Mouse (Mus musculus) CH12.LX (cell line): ENCODE measurements at regions not wholly inside any gene's neighbourhood (a gene's known extent, or its start where the extent isn't known, plus 50 kb on each side); places are given as distances from the start of the nearest gene placed in this dataset.

ENCODE experiments used
- DNase-seq: peaks from one replicate; pipeline ENCODE4 v3.0.0-alpha.2; 2013; ENCODE audit errors: extremely low read depth
- H3K27ac ChIP-seq: 2 replicates; pipeline ENCODE4 v1.5.1; 2012; ENCODE audit warnings: low read depth, mild to moderate bottlenecking, control low read depth, moderate library complexity; ENCODE audit not compliant: insufficient read depth
- H3K27me3 ChIP-seq: replicated peaks from 2 replicates; pipeline ENCODE3; 2012; ENCODE audit warnings: inconsistent platforms
- H3K36me3 ChIP-seq, 2 experiments: replicated peaks in 1 of 2; 2 replicates each; pipeline versions ENCODE3 to v1.6.1; 2012; ENCODE audit warnings: inconsistent platforms in 1 of 2, low read length in 1 of 2, mild to moderate bottlenecking in 1 of 2, mixed read lengths in 1 of 2, moderate library complexity in 1 of 2; ENCODE audit not compliant: control insufficient read depth in 1 of 2, insufficient read depth in 1 of 2
- H3K4me1 ChIP-seq, 2 experiments: 2 replicates each; pipeline ENCODE4 v1.6.1; 2012; ENCODE audit warnings: inconsistent platforms in 1 of 2, moderate library complexity in 1 of 2; ENCODE audit not compliant: insufficient read depth in 2 of 2, control insufficient read depth in 1 of 2
- H3K4me2 ChIP-seq: 2 replicates; pipeline ENCODE4 v1.6.1; 2012; ENCODE audit warnings: low read depth, mild to moderate bottlenecking, control low read depth; ENCODE audit not compliant: poor library complexity, insufficient read depth, severe bottlenecking
- H3K4me3 ChIP-seq, 3 experiments: fragments of 150-350 bp in 1 of 3; sonication (generic) in 1 of 3; replicated peaks in 1 of 3; 2 replicates each; pipeline versions ENCODE3 to v1.5.1; 2011 to 2012; ENCODE audit warnings: low read depth in 2 of 3, low read length in 2 of 3, mild to moderate bottlenecking in 2 of 3, moderate library complexity in 2 of 3, control low read depth in 1 of 3, improper control_type of control experiment in 1 of 3, inconsistent platforms in 1 of 3, mixed read lengths in 1 of 3; ENCODE audit not compliant: poor library complexity in 1 of 3
- H3K79me2 ChIP-seq: replicated peaks from 2 replicates; pipeline ENCODE4 v1.6.1; 2012; ENCODE audit warnings: mild to moderate bottlenecking, moderate library complexity; ENCODE audit not compliant: control insufficient read depth, poor library complexity, insufficient read depth, severe bottlenecking; ENCODE audit errors: extremely low read depth
- H3K9ac ChIP-seq: 2 replicates; pipeline ENCODE4 v1.6.1; 2012; ENCODE audit warnings: low read depth, mild to moderate bottlenecking, control low read depth, moderate library complexity; ENCODE audit not compliant: insufficient read depth
- H3K9me3 ChIP-seq: replicated peaks from 2 replicates; pipeline ENCODE3; 2012; ENCODE audit warnings: low read length, inconsistent platforms, mixed read lengths
- CHD2 ChIP-seq: IDR thresholded peaks from 2 replicates; pipeline ENCODE4 v1.6.1; 2011; ENCODE audit warnings: low read length, improper control_type of control experiment
- CTCF ChIP-seq, 2 experiments: IDR thresholded peaks in 1 of 2; conservative IDR thresholded peaks in 1 of 2; 2 replicates each; pipeline ENCODE4 v1.5.1; 2011 to 2012; ENCODE audit warnings: low read depth in 2 of 2, low read length in 2 of 2, improper control_type of control experiment in 1 of 2, inconsistent platforms in 1 of 2, mild to moderate bottlenecking in 1 of 2, moderate library complexity in 1 of 2
- ELF1 ChIP-seq: IDR thresholded peaks from 2 replicates; pipeline ENCODE4 v1.6.1; 2014; ENCODE audit warnings: low read depth, mild to moderate bottlenecking, inconsistent platforms, low read length, improper control_type of control experiment
- GABPA ChIP-seq: IDR thresholded peaks from 2 replicates; pipeline ENCODE4 v1.6.1; 2012; ENCODE audit warnings: low read depth, low read length, improper control_type of control experiment, inconsistent platforms; ENCODE audit not compliant: insufficient replicate concordance
- IRF4 ChIP-seq: IDR thresholded peaks from 2 replicates; pipeline ENCODE4 v1.6.1; 2014; ENCODE audit warnings: low read depth, mild to moderate bottlenecking, inconsistent platforms, low read length, improper control_type of control experiment
- JUN ChIP-seq: IDR thresholded peaks from 2 replicates; pipeline ENCODE4 v1.6.1; 2011; ENCODE audit warnings: low read depth, mild to moderate bottlenecking, low read length, improper control_type of control experiment, moderate library complexity; ENCODE audit not compliant: insufficient read depth
- MAX ChIP-seq: IDR thresholded peaks from 2 replicates; pipeline ENCODE4 v1.6.1; 2011; ENCODE audit warnings: low read length, improper control_type of control experiment
- MXI1 ChIP-seq: IDR thresholded peaks from 2 replicates; pipeline ENCODE4 v1.6.1; 2011; ENCODE audit warnings: mild to moderate bottlenecking, low read depth, low read length, improper control_type of control experiment
- MYC ChIP-seq: IDR thresholded peaks from 2 replicates; pipeline ENCODE4 v1.6.1; 2011; ENCODE audit warnings: low read depth, mild to moderate bottlenecking, improper control_type of control experiment, low read length
- NRF1 ChIP-seq: IDR thresholded peaks from 2 replicates; pipeline ENCODE4 v1.6.1; 2014; ENCODE audit warnings: low read depth, mild to moderate bottlenecking, inconsistent platforms, low read length, improper control_type of control experiment, moderate library complexity
- POLR2AphosphoS2 ChIP-seq: IDR thresholded peaks from 2 replicates; pipeline ENCODE4 v1.6.1; 2011; ENCODE audit warnings: low read depth, low read length, improper control_type of control experiment
- RAD21 ChIP-seq: IDR thresholded peaks from 2 replicates; pipeline ENCODE4 v1.6.1; 2011; ENCODE audit warnings: low read depth, mild to moderate bottlenecking, low read length, improper control_type of control experiment, moderate library complexity
- SIN3A ChIP-seq: IDR thresholded peaks from 2 replicates; pipeline ENCODE4 v1.6.1; 2012; ENCODE audit warnings: low read length, improper control_type of control experiment, inconsistent platforms
- UBTF ChIP-seq: IDR thresholded peaks from 2 replicates; pipeline ENCODE4 v1.6.1; 2012; ENCODE audit warnings: low read depth, mild to moderate bottlenecking, inconsistent platforms, low read length, improper control_type of control experiment, moderate library complexity
- USF1 ChIP-seq: IDR thresholded peaks from 2 replicates; pipeline ENCODE4 v1.6.1; 2014; ENCODE audit warnings: low read depth, mild to moderate bottlenecking, inconsistent platforms, low read length, improper control_type of control experiment
- USF2 ChIP-seq: conservative IDR thresholded peaks from 2 replicates; pipeline ENCODE4 v1.6.1; 2011; ENCODE audit warnings: low read depth, low read length, improper control_type of control experiment
- ZC3H11A ChIP-seq: IDR thresholded peaks from 2 replicates; pipeline ENCODE4 v1.6.1; 2012; ENCODE audit warnings: low read depth, mild to moderate bottlenecking, inconsistent platforms, low read length, improper control_type of control experiment
- ZMIZ1 ChIP-seq: IDR thresholded peaks from 2 replicates; pipeline ENCODE4 v1.6.1; 2012; ENCODE audit warnings: low read depth, mild to moderate bottlenecking, inconsistent platforms, low read length, improper control_type of control experiment
- ZNF384 ChIP-seq: IDR thresholded peaks from 2 replicates; pipeline ENCODE4 v1.6.1; 2012; ENCODE audit warnings: low read depth, low read length, improper control_type of control experiment, inconsistent platforms
- dilution Hi-C: fragments of 300-500 bp; cut with MboI; formaldehyde crosslinking; loops from 2 replicates; pipeline ENCODE4 v1.14.3; 2020; ENCODE audit warnings: low sequenced_read_pairs; ENCODE audit not compliant: extremely low pct_unique_long_range_greater_than_20kb, extremely low pct_ligation_motif_present
- in situ Hi-C: fragments of 300-500 bp; cut with MboI; formaldehyde crosslinking; loops from 3 replicates; pipeline ENCODE4 v1.14.3; 2019; ENCODE audit warnings: low sequenced_read_pairs, low pct_ligation_motif_present, low pct_unique_long_range_greater_than_20kb, mixed read lengths

- Histone ChIP-seq H3K4me3 (no peak overlapping the region), H3K4me2 (no peak overlapping the region), H3K36me3 (no peaks in the 10 kb centered on the region), H3K79me2 (no peaks in the 10 kb centered on the region), H3K27ac (no peak overlapping the region), H3K4me1 (no peaks in the 10 kb centered on the region), H3K9ac (no peak overlapping the region), H3K9me3 (peaks cover 10% of the 10 kb centered on the region), H3K27me3 (no peaks in the 10 kb centered on the region)
- no peak for DNase-seq
- dilution Hi-C loops = no loop called here
- TF ChIP-seq MYC (no peak), MXI1 (no peak)
- in situ Hi-C loops = no loop called here
These were observed 920.4 kb upstream of the Tenm4 start for GRCm38 (mm10) chr7:95250651-95251050.

DNA sequence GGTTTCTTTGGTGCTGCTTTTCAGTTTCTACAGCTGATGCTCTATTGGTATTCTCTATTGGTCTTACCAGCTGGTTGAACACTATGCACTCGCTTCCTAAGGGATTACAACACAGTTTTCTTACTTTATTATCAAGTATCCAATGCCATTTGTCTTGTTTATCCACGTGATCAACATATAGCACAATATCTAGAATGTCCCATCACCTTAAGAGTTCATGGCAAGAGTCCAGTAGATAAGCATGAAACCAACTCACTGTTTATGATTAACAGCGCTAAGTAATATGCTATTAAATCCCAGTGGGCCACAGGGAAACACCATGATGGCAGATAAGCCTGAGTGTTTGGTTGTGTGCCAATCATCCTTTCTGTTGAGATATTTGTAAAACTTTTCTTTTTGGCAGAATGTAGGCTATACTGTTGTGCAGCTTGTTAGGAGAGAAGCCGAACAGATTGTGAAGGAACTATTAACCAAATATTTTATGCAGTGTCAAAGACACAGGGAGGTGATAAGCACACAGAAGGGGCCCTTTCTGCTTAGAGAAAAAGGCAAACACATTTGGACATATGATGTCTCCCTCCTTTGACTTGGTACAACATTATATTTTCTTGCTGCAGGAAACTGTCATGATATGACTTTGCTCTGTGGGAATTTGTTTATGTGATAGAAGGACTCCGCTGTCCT is 917.0 kb upstream of the Tenm4 start:
- H3K9me3 ChIP-seq = peaks cover 16% of the 10 kb centered on the region
- no peak for DNase-seq
- no peaks in the 10 kb centered on the region for H3K36me3 ChIP-seq
- no peaks in the 10 kb centered on the region for H3K27me3 ChIP-seq
- H3K4me3 ChIP-seq = no peak overlapping the region
- H3K27ac ChIP-seq = no peak overlapping the region
- no peak overlapping the region for H3K9ac ChIP-seq
- no peak overlapping the region for H3K4me2 ChIP-seq
- TF ChIP-seq NRF1 (no peak), GABPA (no peak), CTCF (conservative IDR thresholded peaks at IDR 0.05 in 1 of 2, IDR thresholded peaks at IDR 0.05 in 1 of 2; ENCODE audit: low read depth in 2 of 2, low read length in 2 of 2) (no peak), USF1 (no peak), USF2 (no peak), ZC3H11A (no peak), MAX (no peak), RAD21 (no peak), SIN3A (no peak), ELF1 (no peak), UBTF (no peak), IRF4 (no peak), CHD2 (no peak), JUN (no peak), POLR2AphosphoS2 (no peak), ZNF384 (no peak), ZMIZ1 (no peak)
- dilution Hi-C loops = no loop called here
- H3K4me1 ChIP-seq = no peaks in the 10 kb centered on the region
- no peaks in the 10 kb centered on the region for H3K79me2 ChIP-seq
- in situ Hi-C loops = no loop called here
